Mouse (Mus musculus): ENCODE measurements around the gene Fgfr2. TPM values are rescaled to one million over a fixed set of nuclear protein-coding genes. Genes with fewer than 3 reads are reported as not detected.
A peak's percentile ranks its signal among the peaks of the same experiment; 100 is the strongest.

Gene Fgfr2
- total RNA-seq, 2 experiments from 2014 or later: 1.7 to 3.7 TPM

DNA sequence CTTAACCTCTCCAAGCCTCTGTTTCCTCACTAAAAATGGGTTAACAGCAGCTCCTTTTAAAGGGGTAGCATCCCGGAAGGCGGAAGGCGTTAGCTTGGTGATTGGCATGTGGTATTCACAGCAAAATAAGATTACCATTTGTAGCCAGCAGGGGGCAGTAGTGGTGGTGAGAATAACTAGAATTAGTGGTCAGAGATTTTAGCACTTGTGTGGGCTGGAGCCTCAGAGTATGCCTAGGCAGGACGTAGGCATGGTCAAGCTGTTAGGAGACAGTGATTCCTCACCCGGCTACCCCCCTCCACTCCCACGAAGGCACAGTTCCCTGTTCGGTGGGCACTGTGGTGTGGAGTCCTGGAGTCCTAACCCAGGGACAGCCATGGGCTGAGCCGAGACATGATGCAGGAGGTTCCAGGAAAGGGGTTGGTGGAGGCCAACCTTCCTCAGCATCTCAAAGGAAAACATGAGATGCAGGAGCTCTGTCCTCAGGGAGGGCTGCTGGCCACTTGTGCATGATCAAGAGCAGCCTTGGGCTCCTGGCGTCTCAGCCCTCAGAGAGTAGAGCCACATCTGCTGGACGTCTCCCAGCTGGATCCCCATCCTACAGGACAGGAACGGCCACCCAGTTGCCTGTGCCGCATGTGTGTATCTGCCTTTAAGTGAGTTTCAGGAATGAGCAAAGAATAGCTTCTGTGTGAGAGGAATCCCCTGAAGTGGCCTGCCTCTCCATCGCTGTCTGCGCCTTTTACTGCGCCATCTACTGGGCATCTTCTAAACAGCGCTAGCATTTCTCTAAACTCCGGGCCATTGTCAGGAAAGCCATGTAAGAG, 2360.9 kb downstream of the Fgfr2 start:
- peak; percentile 40; the same call in 1 of the 2 replicates for ATAC-seq (replicated peaks; ENCODE audit: low FRiP score, poor library complexity, severe bottlenecking)

- ATAC-seq (replicated peaks; ENCODE audit: low FRiP score, poor library complexity, severe bottlenecking): no peak
Observed at GRCm38 (mm10) chr7:130757326-130757865, 2365.8 kb downstream of the Fgfr2 start.

- ATAC-seq (replicated peaks; ENCODE audit: low FRiP score, poor library complexity, severe bottlenecking): no peak
Observed at GRCm38 (mm10) chr7:130756343-130756835, 2366.8 kb downstream of the Fgfr2 start.

- no peak for ATAC-seq (replicated peaks; ENCODE audit: low FRiP score, poor library complexity, severe bottlenecking)
Observed at GRCm38 (mm10) chr7:130754790-130755189, 2368.4 kb downstream of the Fgfr2 start.

DNA sequence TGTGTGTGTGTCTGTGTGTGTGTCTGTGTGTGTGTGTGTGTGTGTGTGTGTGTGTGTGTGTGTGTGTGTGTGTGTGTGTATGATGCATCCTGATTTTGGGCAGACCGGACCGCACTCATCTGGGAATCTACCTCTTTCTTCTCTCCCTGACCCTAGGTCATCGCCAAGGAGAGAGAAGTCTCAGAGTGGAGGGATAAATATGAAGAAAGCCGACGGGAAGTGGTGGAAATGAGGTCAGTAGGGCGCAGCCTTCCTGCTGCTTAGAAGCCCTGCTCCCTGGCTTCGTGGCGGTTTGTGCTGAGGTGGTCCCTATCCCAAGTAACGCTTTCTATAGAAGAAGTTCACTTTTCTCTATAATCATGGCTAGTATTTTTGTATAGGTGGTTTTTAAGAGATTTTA, 2371.5 kb downstream of the Fgfr2 start:
- no peak for ATAC-seq (replicated peaks; ENCODE audit: low FRiP score, poor library complexity, severe bottlenecking)

GRCm38 (mm10) chr7:130750752-130751490, 2372.2 kb downstream of the Fgfr2 start:
- ATAC-seq (replicated peaks; ENCODE audit: low FRiP score, poor library complexity, severe bottlenecking): no peak

GRCm38 (mm10) chr7:130749165-130749564, 2374.0 kb downstream of the Fgfr2 start:
- ATAC-seq (replicated peaks; ENCODE audit: low FRiP score, poor library complexity, severe bottlenecking): no peak

- ATAC-seq (replicated peaks; ENCODE audit: low FRiP score, poor library complexity, severe bottlenecking): no peak
Observed at GRCm38 (mm10) chr7:130743239-130744025, 2379.7 kb downstream of the Fgfr2 start.

DNA sequence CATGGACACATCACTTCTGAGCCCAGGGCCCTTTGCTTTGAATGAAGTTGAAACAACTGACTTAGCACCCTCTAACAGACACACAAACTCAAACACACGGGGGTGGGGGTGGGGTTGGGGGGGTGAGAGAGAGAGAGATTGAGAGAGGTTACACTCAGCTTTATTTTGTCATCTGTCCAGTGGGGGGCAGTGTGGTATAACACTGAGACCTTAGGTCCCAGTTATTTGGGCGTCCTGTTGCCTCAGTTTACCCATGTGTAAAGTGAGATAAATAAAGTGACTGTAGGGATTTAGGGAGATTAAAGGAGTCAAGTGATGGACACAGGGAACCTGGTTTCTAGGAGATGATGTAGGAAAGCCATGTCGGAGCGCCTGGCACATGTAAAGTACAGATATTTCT, 2382.1 kb downstream of the Fgfr2 start:
- ATAC-seq (replicated peaks; ENCODE audit: low FRiP score, poor library complexity, severe bottlenecking): no peak

- no peak for ATAC-seq (replicated peaks; ENCODE audit: low FRiP score, poor library complexity, severe bottlenecking)
Observed at GRCm38 (mm10) chr7:130734195-130734787, 2388.9 kb downstream of the Fgfr2 start.

DNA sequence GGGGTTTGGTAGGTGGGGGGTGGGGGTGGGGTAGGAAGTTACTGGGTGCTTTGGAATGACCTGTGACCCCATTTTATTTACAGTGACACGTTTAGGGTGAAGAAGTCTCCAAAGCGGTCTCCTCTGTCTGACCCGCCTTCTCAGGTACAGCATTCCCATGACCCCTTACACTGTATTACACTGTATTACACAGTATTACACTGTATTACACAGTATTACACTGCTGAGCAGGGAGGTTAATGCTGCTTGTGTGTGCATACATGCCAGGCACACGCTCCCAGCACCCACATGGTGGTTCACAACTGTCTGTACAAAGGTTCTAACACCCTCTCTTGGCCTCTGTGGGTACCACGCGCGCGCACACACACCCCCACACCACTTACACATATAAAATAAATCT, 2389.7 kb downstream of the Fgfr2 start:
- ATAC-seq (replicated peaks; ENCODE audit: low FRiP score, poor library complexity, severe bottlenecking): no peak

- ATAC-seq (replicated peaks; ENCODE audit: low FRiP score, poor library complexity, severe bottlenecking): no peak
Observed at GRCm38 (mm10) chr7:130732908-130733307, 2390.2 kb downstream of the Fgfr2 start.

DNA sequence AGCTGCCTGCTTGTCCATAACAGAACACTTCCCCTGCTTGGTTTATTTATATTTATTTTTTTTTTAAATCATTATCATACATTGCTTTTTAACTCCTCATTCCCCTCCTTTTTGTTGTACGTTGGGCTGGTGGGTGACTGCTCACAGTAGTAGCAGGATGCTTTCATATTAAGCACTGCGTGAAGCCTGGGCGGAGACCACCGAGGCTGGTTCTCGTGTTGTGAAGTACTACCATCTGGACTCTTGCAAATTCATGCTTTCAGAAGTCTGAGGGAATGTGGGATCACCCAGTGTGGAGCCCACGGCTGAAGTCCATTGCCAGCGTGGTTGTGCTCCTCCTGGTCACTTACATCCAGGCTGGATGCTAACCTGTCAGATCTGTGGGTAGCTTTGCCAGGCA, 2391.4 kb downstream of the Fgfr2 start:
- no peak for ATAC-seq (replicated peaks; ENCODE audit: low FRiP score, poor library complexity, severe bottlenecking)

DNA sequence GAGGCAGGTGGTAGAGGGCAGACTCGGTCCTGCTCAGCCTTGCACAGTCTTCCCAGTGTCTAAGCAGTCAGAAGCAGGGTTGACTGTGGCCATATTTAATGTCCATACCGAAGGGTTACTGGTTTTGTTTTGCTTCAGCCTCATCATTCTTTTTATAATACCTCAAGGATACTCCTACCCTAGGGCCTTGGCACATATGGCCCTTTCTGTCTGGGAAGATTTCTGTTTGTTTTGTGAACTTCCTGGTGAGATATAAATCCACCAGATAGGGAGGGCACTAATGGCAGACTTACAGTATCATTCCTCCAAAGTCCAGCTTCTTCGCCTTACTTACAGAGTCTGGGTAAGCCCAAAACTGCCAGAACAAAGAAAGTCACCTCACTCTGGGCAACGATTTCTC, 2395.6 kb downstream of the Fgfr2 start:
- ATAC-seq (replicated peaks; ENCODE audit: low FRiP score, poor library complexity, severe bottlenecking): no peak

DNA sequence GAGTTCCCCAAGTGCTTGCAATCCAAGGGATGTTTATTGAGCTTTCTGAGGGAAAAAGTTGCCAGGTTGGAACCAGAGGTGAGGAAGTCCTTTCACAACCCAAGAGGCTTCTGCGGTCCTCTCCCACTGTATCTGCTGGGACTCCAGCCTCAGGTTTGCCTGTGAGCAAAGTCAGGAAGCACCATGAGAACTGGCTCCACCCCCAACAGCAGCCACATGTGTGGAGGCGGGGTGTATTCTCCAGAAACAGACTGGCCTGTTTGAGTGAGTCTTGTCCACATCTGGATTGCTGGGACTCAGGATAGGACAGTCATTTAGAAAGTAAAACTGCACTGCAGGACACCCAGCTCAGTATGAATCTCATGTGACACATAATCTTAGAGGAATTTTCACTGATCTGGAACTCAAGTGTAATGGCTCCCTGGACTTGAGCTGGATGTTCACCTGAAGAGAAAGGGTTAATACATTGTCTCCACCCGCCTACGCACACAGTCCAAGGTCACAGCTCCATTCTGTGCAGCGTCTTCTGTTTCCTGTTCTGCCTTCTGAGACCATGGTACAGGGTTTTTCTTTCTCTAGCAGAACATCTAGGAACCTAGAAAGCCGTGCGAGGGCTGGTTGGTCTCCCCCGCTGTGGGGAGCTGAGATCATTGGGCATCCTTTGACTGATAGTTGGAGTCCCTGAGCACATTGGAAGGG, 2396.3 kb downstream of the Fgfr2 start:
- ATAC-seq (replicated peaks; ENCODE audit: low FRiP score, poor library complexity, severe bottlenecking): no peak

DNA sequence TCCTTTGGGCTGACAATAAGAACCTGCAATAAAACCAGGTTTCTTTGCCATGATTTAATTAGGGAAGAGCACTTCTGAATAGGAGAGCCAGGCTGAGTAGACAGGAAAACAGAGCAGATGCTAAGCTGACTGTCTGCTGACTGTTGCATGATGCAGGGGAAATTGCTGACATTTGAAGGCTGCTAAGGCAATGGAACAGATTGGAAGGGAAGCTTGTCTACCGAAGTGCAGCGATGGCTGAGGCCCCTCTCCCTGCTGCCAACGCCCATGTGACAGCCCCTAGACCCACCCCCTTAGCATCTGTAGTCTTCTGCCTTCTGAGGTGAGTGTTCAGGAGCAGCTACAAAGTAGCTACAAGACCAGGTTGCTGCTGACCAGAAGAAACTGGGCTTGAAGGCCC, 2397.0 kb downstream of the Fgfr2 start:
- ATAC-seq (replicated peaks; ENCODE audit: low FRiP score, poor library complexity, severe bottlenecking): no peak

DNA sequence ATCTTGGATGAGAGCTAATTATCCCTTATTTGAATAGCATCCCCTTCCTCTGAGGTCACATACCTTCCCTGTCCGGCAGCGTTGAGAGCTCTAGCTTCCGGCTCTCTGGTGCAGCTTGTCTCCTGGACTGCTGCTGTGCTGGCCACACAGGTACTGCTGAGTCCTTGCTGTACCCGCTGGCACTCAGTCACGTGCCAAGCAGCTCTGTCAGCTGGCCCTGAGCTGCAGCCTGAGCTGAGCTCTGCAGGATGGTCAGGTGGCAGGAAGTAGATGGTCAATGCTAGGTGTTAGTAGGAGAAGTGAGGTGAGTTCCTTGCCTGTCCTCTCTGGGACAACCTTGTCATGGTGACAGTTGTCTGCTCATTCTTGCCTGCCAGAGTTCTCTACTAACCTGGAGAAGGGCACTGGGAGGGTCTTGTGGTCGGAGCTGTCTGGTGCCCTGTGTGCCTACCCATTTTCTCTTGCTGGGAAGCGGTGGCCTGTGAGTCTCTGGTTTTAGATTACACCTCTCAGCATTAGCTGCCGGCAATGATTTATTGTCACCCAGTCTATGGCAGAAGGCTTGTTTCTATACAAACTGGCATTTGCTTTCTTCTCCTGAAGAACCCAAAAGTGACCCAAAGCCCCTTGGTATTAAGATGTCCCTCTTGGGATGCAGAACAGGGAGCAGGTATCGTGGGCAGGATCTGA, 2402.4 kb downstream of the Fgfr2 start:
- ATAC-seq (replicated peaks; ENCODE audit: low FRiP score, poor library complexity, severe bottlenecking): no peak

- no peak for ATAC-seq (replicated peaks; ENCODE audit: low FRiP score, poor library complexity, severe bottlenecking)
Observed at GRCm38 (mm10) chr7:130719931-130720598, 2403.1 kb downstream of the Fgfr2 start.
